Comparison of ENCODE assay signal across 17 mouse cellular contexts in the genomic region with DNA sequence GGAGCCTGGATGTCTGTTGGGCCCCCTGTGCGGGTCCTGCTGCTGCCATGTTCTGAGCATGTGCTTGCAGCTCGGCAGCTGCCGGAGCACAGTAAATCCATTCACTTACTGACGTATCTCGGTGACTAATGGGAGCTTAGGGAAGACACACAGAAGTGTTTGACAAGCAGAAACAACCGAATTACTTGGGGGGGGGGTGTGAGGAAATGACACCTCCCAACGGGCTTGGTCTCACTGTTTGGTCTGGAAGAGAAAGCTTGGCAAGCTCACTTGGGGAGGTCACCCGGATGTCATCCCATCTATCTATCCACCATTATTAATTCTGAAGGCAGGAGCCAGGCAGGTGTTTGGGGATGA. TPM values are rescaled to one million over a fixed set of nuclear protein-coding genes. Genes with fewer than 3 reads are reported as not detected.
DNase-seq lines count a peak whose midpoint lies in the region; ATAC-seq lines count a peak whose summit lies in the region.
"Had no signal": no experiment of that assay in that cellular context is flagged by ENCODE, and none has a peak within 500 bp of the region (broad histone marks: within the 10 kb centered on the region; RNA-seq: fewer than 3 reads in every experiment).

No protein-coding gene starts in this region.

- no peak overlapping the region for H3K9ac ChIP-seq in hindbrain, embryonic 14.5 days
- no peak overlapping the region for H3K9ac ChIP-seq in midbrain, embryonic 15.5 days

- H3K4me2 ChIP-seq in hindbrain, embryonic 14.5 days (replicated peaks): no peak overlapping the region
- H3K4me2 ChIP-seq in midbrain, embryonic 15.5 days: no peak overlapping the region

- DNase-seq in retina, postnatal 1 day: peak; percentile 69
- DNase-seq in retina, embryonic 14.5 days (ENCODE audit: low spot score): no peak
- no peak for DNase-seq in hindbrain, embryonic 14.5 days (ENCODE audit: low spot score)
- no peak for DNase-seq in thymus, postnatal 25 days
- no peak for DNase-seq in spleen, postnatal 4 days (ENCODE audit: low spot score in 2 of 2)
- no peak for DNase-seq in gastrocnemius, adult 8-10 months (ENCODE audit: low spot score in 2 of 2)
- DNase-seq: gastrocnemius, postnatal 14 days; right cerebral cortex, postnatal 4 days had no signal

- H3K4me1 ChIP-seq in hindbrain, embryonic 14.5 days (replicated peaks; ENCODE audit: control insufficient read depth, insufficient read depth, low read length): peaks cover 20% of the 10 kb centered on the region; the same call in 1 of the 2 replicates
- peaks cover 3% of the 10 kb centered on the region; the same call in 1 of the 2 replicates for H3K4me1 ChIP-seq in midbrain, embryonic 15.5 days
- H3K4me1 ChIP-seq: heart, embryonic 10.5 days had no signal

- peak overlapping the region; percentile 52; the same call in 1 of the 2 replicates for H3K27ac ChIP-seq in hindbrain, embryonic 14.5 days
- H3K27ac ChIP-seq in midbrain, embryonic 15.5 days: 0 out of 2 replicates have a peak overlapping the region, but pooled peaks have one; percentile 14
- H3K27ac ChIP-seq: heart, embryonic 10.5 days; kidney, postnatal 0 days had no signal

- H3K4me3 ChIP-seq in hindbrain, embryonic 14.5 days (replicated peaks; ENCODE audit: low read length): no peak overlapping the region
- no peak overlapping the region for H3K4me3 ChIP-seq in midbrain, embryonic 15.5 days
- H3K4me3 ChIP-seq: heart, embryonic 10.5 days had no signal

- 31% methylated on average over 8 of the region's 8 CpGs for WGBS in hindbrain, embryonic 14.5 days
- 40% methylated on average over 8 of the region's 8 CpGs for WGBS in midbrain, embryonic 15.5 days

- no peaks in the 10 kb centered on the region for H3K9me3 ChIP-seq in hindbrain, embryonic 14.5 days (ENCODE audit: control insufficient read depth, low read length)
- no peaks in the 10 kb centered on the region for H3K9me3 ChIP-seq in midbrain, embryonic 15.5 days
- H3K9me3 ChIP-seq: heart, embryonic 10.5 days had no signal

- no peaks in the 10 kb centered on the region for H3K36me3 ChIP-seq in hindbrain, embryonic 14.5 days (replicated peaks; ENCODE audit: control insufficient read depth, insufficient read depth)
- H3K36me3 ChIP-seq in midbrain, embryonic 15.5 days (replicated peaks): no peaks in the 10 kb centered on the region
- H3K36me3 ChIP-seq: heart, embryonic 10.5 days had no signal

- peak; percentile 67 for ATAC-seq in hindbrain, embryonic 14.5 days (ENCODE audit: low FRiP score)
- ATAC-seq in midbrain, embryonic 15.5 days (replicated peaks): 0 out of 2 replicates have a peak, but pooled peaks have one; percentile 50
- ATAC-seq: Patski had no signal

- H3K27me3 ChIP-seq in hindbrain, embryonic 14.5 days (ENCODE audit: control insufficient read depth, insufficient read depth, low read length): no peaks in the 10 kb centered on the region
- H3K27me3 ChIP-seq in midbrain, embryonic 15.5 days (replicated peaks): 0 out of 2 replicates have a peak, but pooled peaks cover 4% of the 10 kb centered on the region
- H3K27me3 ChIP-seq: Patski had no signal

RNA-seq across cellular contexts. Expression of gene Gm5089, which starts 23.7 kb away (rescaled TPM):
- polyA plus RNA-seq in hindbrain, embryonic 14.5 days (2014; fragmentation: Nextera tagmentation; extraction: Ambion mirVana): 0.50 and 1.2 TPM in 2 replicates
- 0.91 and 1.1 TPM in 2 replicates for polyA plus RNA-seq in midbrain, embryonic 15.5 days (2015; fragmentation: Nextera tagmentation; extraction: Ambion mirVana)
- total RNA-seq in gastrocnemius, adult 8-10 months (2022): not detected
- total RNA-seq: adrenal gland, adult 18-20 months; gastrocnemius, postnatal 14 days; hematopoietic stem cell, adult 5-6 weeks; megakaryocyte progenitor cell, adult 5-6 weeks had no signal
- polyA plus RNA-seq: heart, embryonic 10.5 days; kidney, postnatal 0 days; liver, embryonic 16.5 days; Patski; stomach, embryonic 16.5 days had no signal

RNA-seq across cellular contexts. Expression of gene Zic5, which starts 38.3 kb away (rescaled TPM):
- polyA plus RNA-seq in hindbrain, embryonic 14.5 days (2014; fragmentation: Nextera tagmentation; extraction: Ambion mirVana): 11.6 and 14.0 TPM in 2 replicates
- polyA plus RNA-seq in midbrain, embryonic 15.5 days (2015; fragmentation: Nextera tagmentation; extraction: Ambion mirVana): 13.0 and 14.0 TPM in 2 replicates
- total RNA-seq in gastrocnemius, adult 8-10 months (2022): not detected
- total RNA-seq: adrenal gland, adult 18-20 months; gastrocnemius, postnatal 14 days; hematopoietic stem cell, adult 5-6 weeks; megakaryocyte progenitor cell, adult 5-6 weeks had no signal
- polyA plus RNA-seq: liver, embryonic 16.5 days; stomach, embryonic 16.5 days had no signal

RNA-seq across cellular contexts. Expression of gene Zic2, which starts 48.1 kb away (rescaled TPM):
- 10.6 and 11.4 TPM in 2 replicates for polyA plus RNA-seq in hindbrain, embryonic 14.5 days (2014; fragmentation: Nextera tagmentation; extraction: Ambion mirVana)
- 9.6 and 9.9 TPM in 2 replicates for polyA plus RNA-seq in midbrain, embryonic 15.5 days (2015; fragmentation: Nextera tagmentation; extraction: Ambion mirVana)
- not detected for total RNA-seq in gastrocnemius, adult 8-10 months (2022)
- total RNA-seq: adrenal gland, adult 18-20 months; gastrocnemius, postnatal 14 days; hematopoietic stem cell, adult 5-6 weeks; megakaryocyte progenitor cell, adult 5-6 weeks had no signal
- polyA plus RNA-seq: kidney, postnatal 0 days; liver, embryonic 16.5 days; stomach, embryonic 16.5 days had no signal
